Mouse (Mus musculus) spleen, adult 12 weeks (tissue): ENCODE data around the gene Lrrc71.

Experiments
- DNase-seq: peaks from one replicate; pipeline ENCODE4 v3.0.0; 2022; ENCODE audit warnings: low spot score

Gene Lrrc71

GRCm38 (mm10) chr3:87718525-87718924 is 29.9 kb downstream of the Lrrc71 start:
- no peak for DNase-seq
